Mouse (Mus musculus) ES-Bruce4 (cell line): Measurements from ENCODE around the gene Slc16a7. TPM values are rescaled to one million over a fixed set of nuclear protein-coding genes. Genes with fewer than 3 reads are reported as not detected.

ENCODE experiments used
- H3K27ac ChIP-seq: 2 replicates; pipeline ENCODE4 v1.5.1; 2012; ENCODE audit warnings: low read length, inconsistent platforms; ENCODE audit not compliant: insufficient read depth
- H3K27me3 ChIP-seq: 2 replicates; pipeline ENCODE4 v1.6.1; 2012; ENCODE audit warnings: mild to moderate bottlenecking, low read length, inconsistent platforms; ENCODE audit not compliant: control insufficient read depth, poor library complexity, insufficient read depth, severe bottlenecking
- H3K36me3 ChIP-seq: 2 replicates; pipeline ENCODE4 v1.6.1; 2012; ENCODE audit warnings: inconsistent platforms, mild to moderate bottlenecking, low read length, moderate library complexity; ENCODE audit not compliant: control insufficient read depth, poor library complexity, insufficient read depth, severe bottlenecking
- H3K4me1 ChIP-seq: one replicate; pipeline ENCODE4 v1.8.1; 2011; ENCODE audit warnings: low read length; ENCODE audit not compliant: control insufficient read depth, insufficient read depth
- H3K4me3 ChIP-seq: 2 replicates; pipeline ENCODE4 v1.5.1; 2011; ENCODE audit warnings: low read depth, mild to moderate bottlenecking, low read length
- H3K9ac ChIP-seq: 2 replicates; pipeline ENCODE4 v1.6.1; 2012; ENCODE audit warnings: low read depth, mild to moderate bottlenecking, inconsistent platforms; ENCODE audit not compliant: poor library complexity, severe bottlenecking
- H3K9me3 ChIP-seq: replicated peaks from 2 replicates; pipeline ENCODE4 v1.6.1; 2012; ENCODE audit warnings: mild to moderate bottlenecking, low read length, inconsistent platforms; ENCODE audit not compliant: control insufficient read depth, poor library complexity, insufficient read depth, severe bottlenecking
- CTCF ChIP-seq: IDR thresholded peaks from one replicate; pipeline ENCODE4 v1.8.1; 2011; ENCODE audit warnings: low read depth, low read length
- EP300 ChIP-seq: IDR thresholded peaks from 2 replicates; pipeline ENCODE4 v1.6.1; 2011; ENCODE audit warnings: low read depth, low read length; ENCODE audit not compliant: insufficient read depth
- POLR2A ChIP-seq: IDR thresholded peaks from one replicate; pipeline ENCODE4 v1.8.1; 2011; ENCODE audit warnings: low read length; ENCODE audit not compliant: insufficient read depth
- polyA plus RNA-seq: library from polyadenylated mRNA; stranded (reverse); fragments of >200 nt; gene quantifications from 2 replicates; pipeline ENCODE4 v1.2.4, GENCODE M21; 2011; ENCODE audit warnings: low read depth; ENCODE audit not compliant: missing spikeins, insufficient read depth, insufficient read length

The Slc16a7 gene
- polyA plus RNA-seq, 1 experiment, result 0.21 TPM

- no peak for TF ChIP-seq CTCF
- H3K4me3 ChIP-seq, result no peak overlapping the region
- H3K27me3 ChIP-seq, result no peaks in the 10 kb centered on the region
- no peaks in the 10 kb centered on the region for H3K9me3 ChIP-seq
- no peaks in the 10 kb centered on the region for H3K36me3 ChIP-seq
- no peaks in the 10 kb centered on the region for H3K4me1 ChIP-seq
- H3K27ac ChIP-seq, result no peak overlapping the region
- H3K9ac ChIP-seq, result no peak overlapping the region
These were observed 71.9 kb downstream of the Slc16a7 start for GRCm38 (mm10) chr10:125317317-125317716.

- TF ChIP-seq EP300 (no peak), CTCF (no peak), POLR2A (no peak)
These were observed 78.4 kb downstream of the Slc16a7 start for GRCm38 (mm10) chr10:125310855-125311254.

GRCm38 (mm10) chr10:125298036-125298435 lies 91.2 kb downstream of the Slc16a7 start:
- TF ChIP-seq POLR2A, result no peak
- no peak for TF ChIP-seq CTCF
- no peak for TF ChIP-seq EP300
- H3K4me3 ChIP-seq, result no peak overlapping the region
- no peaks in the 10 kb centered on the region for H3K4me1 ChIP-seq
- H3K9me3 ChIP-seq, result no peaks in the 10 kb centered on the region
- H3K27ac ChIP-seq, result no peak overlapping the region
- no peaks in the 10 kb centered on the region for H3K27me3 ChIP-seq
- H3K36me3 ChIP-seq, result no peaks in the 10 kb centered on the region
- H3K9ac ChIP-seq, result no peak overlapping the region

More at GRCm38 (mm10) chr10:125310855-125311254, 78.4 kb downstream of the Slc16a7 start:
- Histone ChIP-seq H3K9ac (no peak overlapping the region), H3K9me3 (no peaks in the 10 kb centered on the region), H3K27me3 (no peaks in the 10 kb centered on the region), H3K36me3 (no peaks in the 10 kb centered on the region), H3K4me1 (no peaks in the 10 kb centered on the region), H3K27ac (no peak overlapping the region), H3K4me3 (no peak overlapping the region)

GRCm38 (mm10) chr10:125290320-125290719 lies 98.9 kb downstream of the Slc16a7 start:
- H3K27me3 ChIP-seq, result no peaks in the 10 kb centered on the region
- H3K9ac ChIP-seq, result no peak overlapping the region
- no peaks in the 10 kb centered on the region for H3K9me3 ChIP-seq
- no peak overlapping the region for H3K27ac ChIP-seq
- H3K4me1 ChIP-seq, result no peaks in the 10 kb centered on the region
- TF ChIP-seq EP300 (no peak), POLR2A (no peak), CTCF (no peak)
- H3K4me3 ChIP-seq, result no peak overlapping the region
- no peaks in the 10 kb centered on the region for H3K36me3 ChIP-seq

- no peaks in the 10 kb centered on the region for H3K9me3 ChIP-seq
- no peaks in the 10 kb centered on the region for H3K27me3 ChIP-seq
- H3K27ac ChIP-seq, result no peak overlapping the region
- no peak overlapping the region for H3K4me3 ChIP-seq
- TF ChIP-seq POLR2A (no peak), CTCF (no peak), EP300 (no peak)
- H3K9ac ChIP-seq, result no peak overlapping the region
- no peaks in the 10 kb centered on the region for H3K4me1 ChIP-seq
- no peaks in the 10 kb centered on the region for H3K36me3 ChIP-seq
These were observed 100.7 kb downstream of the Slc16a7 start for GRCm38 (mm10) chr10:125288560-125288959.

- TF ChIP-seq EP300, result no peak
- TF ChIP-seq CTCF, result no peak
- TF ChIP-seq POLR2A, result no peak
- H3K9ac ChIP-seq, result no peak overlapping the region
- H3K9me3 ChIP-seq, result no peaks in the 10 kb centered on the region
- H3K4me1 ChIP-seq, result no peaks in the 10 kb centered on the region
- no peaks in the 10 kb centered on the region for H3K36me3 ChIP-seq
- no peak overlapping the region for H3K27ac ChIP-seq
- no peak overlapping the region for H3K4me3 ChIP-seq
- no peaks in the 10 kb centered on the region for H3K27me3 ChIP-seq
These were observed 103.9 kb downstream of the Slc16a7 start for GRCm38 (mm10) chr10:125285386-125285785.
